In genomic region chr11:93952376-93952775, GRCm38 (mm10) we compare ENCODE assay signal across 19 mouse cellular contexts. TPM values are rescaled to one million over a fixed set of nuclear protein-coding genes. Genes with fewer than 3 reads are reported as not detected.
DNase-seq lines count a peak whose midpoint lies in the region; ATAC-seq and TF ChIP-seq lines count a peak whose summit lies in the region.
"Had no signal": no experiment of that assay in that cellular context is flagged by ENCODE, and none has a peak within 500 bp of the region (broad histone marks: within the 10 kb centered on the region; RNA-seq: fewer than 3 reads in every experiment).

No protein-coding gene starts in this region.

- peaks cover 57% of the 10 kb centered on the region for H3K4me1 ChIP-seq in forebrain, embryonic 10.5 days
- H3K4me1 ChIP-seq in forebrain, embryonic 15.5 days: peaks cover 29% of the 10 kb centered on the region
- peaks cover 22% of the 10 kb centered on the region; the same call in 1 of the 2 replicates for H3K4me1 ChIP-seq in kidney, adult 2 months (ENCODE audit: control insufficient read depth, insufficient read depth, low read length)
- peaks cover 12% of the 10 kb centered on the region; the same call in 1 of the 2 replicates for H3K4me1 ChIP-seq in lung, embryonic 14.5 days (ENCODE audit: insufficient read depth)

- H3K36me3 ChIP-seq in forebrain, embryonic 10.5 days (replicated peaks): peaks cover 73% of the 10 kb centered on the region
- peaks cover 31% of the 10 kb centered on the region for H3K36me3 ChIP-seq in forebrain, embryonic 15.5 days
- H3K36me3 ChIP-seq in kidney, adult 2 months (ENCODE audit: control insufficient read depth, insufficient read depth, low read length): no peaks in the 10 kb centered on the region; the same call in 1 of the 2 replicates
- H3K36me3 ChIP-seq in lung, embryonic 14.5 days (ENCODE audit: insufficient read depth): peaks cover 57% of the 10 kb centered on the region

- no peak for DNase-seq in forebrain, embryonic 10.5 days (ENCODE audit: extremely low spot score, low spot score)
- no peak for DNase-seq in kidney, adult 2 months
- DNase-seq in kidney, adult 9 months: no peak
- no peak for DNase-seq in lung, embryonic 14.5 days
- no peak for DNase-seq in lung, postnatal 4 days
- no peak for DNase-seq in left cerebral cortex, adult 11 months (ENCODE audit: low spot score)
- no peak for DNase-seq in embryo, embryonic 10.5 days (ENCODE audit: low spot score)
- DNase-seq: cerebellum, postnatal 25 days; gastrocnemius, postnatal 36 days; right cerebral cortex, adult 18-20 months; spleen, adult 18-20 months had no signal

- 74% methylated on average over 5 of the region's 5 CpGs for WGBS in forebrain, embryonic 10.5 days
- 73% methylated on average over 5 of the region's 5 CpGs for WGBS in forebrain, embryonic 15.5 days
- 36% methylated on average over 5 of the region's 5 CpGs for WGBS in kidney, adult 2 months
- WGBS in lung, embryonic 14.5 days: 44% methylated on average over 5 of the region's 5 CpGs

- H3K4me2 ChIP-seq in forebrain, embryonic 15.5 days (replicated peaks): no peak overlapping the region
- peak overlapping the region; percentile 19; the same call in 1 of the 2 replicates for H3K4me2 ChIP-seq in lung, embryonic 14.5 days
- H3K4me2 ChIP-seq: embryonic facial prominence, embryonic 15.5 days; heart, embryonic 13.5 days; limb, embryonic 15.5 days; midbrain, embryonic 12.5 days; stomach, embryonic 15.5 days had no signal

- H3K27ac ChIP-seq in forebrain, embryonic 10.5 days: no peak overlapping the region
- no peak overlapping the region for H3K27ac ChIP-seq in forebrain, embryonic 15.5 days (replicated peaks)
- H3K27ac ChIP-seq in kidney, adult 2 months (ENCODE audit: insufficient read depth, low read depth, low read length): peak overlapping the region; percentile 82
- no peak overlapping the region for H3K27ac ChIP-seq in lung, embryonic 14.5 days (ENCODE audit: low read depth)
- H3K27ac ChIP-seq: embryonic facial prominence, embryonic 15.5 days; heart, embryonic 13.5 days; limb, embryonic 15.5 days; midbrain, embryonic 12.5 days; stomach, embryonic 15.5 days had no signal

- no peak for ATAC-seq in forebrain, embryonic 15.5 days (replicated peaks)
- ATAC-seq in lung, embryonic 14.5 days (ENCODE audit: insufficient read depth): no peak
- ATAC-seq: forebrain, embryonic 16.5 days; inflammation-experienced regulatory T-cells, adult 6 months had no signal

- peak overlapping the region; percentile 20; the same call in 1 of the 2 replicates for H3K4me3 ChIP-seq in forebrain, embryonic 10.5 days
- H3K4me3 ChIP-seq in forebrain, embryonic 15.5 days: no peak overlapping the region
- H3K4me3 ChIP-seq in kidney, adult 2 months (ENCODE audit: insufficient read depth, low read depth, low read length): peak overlapping the region; percentile 17; the same call in 1 of the 2 replicates
- no peak overlapping the region for H3K4me3 ChIP-seq in lung, embryonic 14.5 days (ENCODE audit: low read depth, low read length)
- H3K4me3 ChIP-seq: embryonic facial prominence, embryonic 15.5 days; heart, embryonic 13.5 days; limb, embryonic 15.5 days; midbrain, embryonic 12.5 days; stomach, embryonic 15.5 days had no signal

- no peak for TF ChIP-seq POLR2A in kidney, adult 2 months (IDR thresholded peaks at IDR 0.05; ENCODE audit: low read depth, low read length)

- H3K9me3 ChIP-seq in forebrain, embryonic 10.5 days: no peaks in the 10 kb centered on the region
- H3K9me3 ChIP-seq in forebrain, embryonic 15.5 days: no peaks in the 10 kb centered on the region
- no peaks in the 10 kb centered on the region for H3K9me3 ChIP-seq in lung, embryonic 14.5 days (ENCODE audit: low read depth, low read length)
- H3K9me3 ChIP-seq: embryonic facial prominence, embryonic 15.5 days; heart, embryonic 13.5 days; limb, embryonic 15.5 days; midbrain, embryonic 12.5 days; stomach, embryonic 15.5 days had no signal

- no peaks in the 10 kb centered on the region for H3K27me3 ChIP-seq in forebrain, embryonic 10.5 days (ENCODE audit: poor library complexity, severe bottlenecking)
- no peaks in the 10 kb centered on the region for H3K27me3 ChIP-seq in forebrain, embryonic 15.5 days
- no peaks in the 10 kb centered on the region for H3K27me3 ChIP-seq in kidney, adult 2 months (replicated peaks; ENCODE audit: control insufficient read depth, insufficient read depth, low read length)
- no peaks in the 10 kb centered on the region for H3K27me3 ChIP-seq in lung, embryonic 14.5 days (ENCODE audit: insufficient read depth, low read length)
- H3K27me3 ChIP-seq: embryonic facial prominence, embryonic 15.5 days; heart, embryonic 13.5 days; limb, embryonic 15.5 days; midbrain, embryonic 12.5 days; stomach, embryonic 15.5 days had no signal

- TF ChIP-seq CTCF in kidney, adult 2 months (conservative IDR thresholded peaks at IDR 0.05; ENCODE audit: insufficient read depth, insufficient read length, low read depth, low read length): no peak
- TF ChIP-seq CTCF in lung, embryonic 14.5 days (IDR thresholded peaks at IDR 0.05; ENCODE audit: low read depth): no peak

- H3K9ac ChIP-seq in forebrain, embryonic 15.5 days (replicated peaks): no peak overlapping the region
- H3K9ac ChIP-seq in lung, embryonic 14.5 days: no peak overlapping the region
- H3K9ac ChIP-seq: embryonic facial prominence, embryonic 15.5 days; heart, embryonic 13.5 days; limb, embryonic 15.5 days; midbrain, embryonic 12.5 days; stomach, embryonic 15.5 days had no signal

RNA-seq across cellular contexts. Expression of gene Nme2, which starts 3.7 kb away (rescaled TPM):
- polyA plus RNA-seq in forebrain, embryonic 10.5 days (2016; fragmentation: Nextera tagmentation; extraction: Ambion mirVana): 144 and 159 TPM in 2 replicates
- 105 and 106 TPM in 2 replicates for polyA plus RNA-seq in forebrain, embryonic 15.5 days (2015; fragmentation: Nextera tagmentation; extraction: Ambion mirVana)
- 380 and 386 TPM in 2 replicates for polyA plus RNA-seq in kidney, adult 2 months (2012; rRNA removed)
- 272 and 286 TPM in 2 replicates for polyA plus RNA-seq in lung, embryonic 14.5 days (2014; fragmentation: Nextera tagmentation; extraction: Ambion mirVana)

RNA-seq across cellular contexts. Expression of gene Gm20390, which starts 15.7 kb away (rescaled TPM):
- 514 and 520 TPM in 2 replicates for polyA plus RNA-seq in forebrain, embryonic 10.5 days (2016; fragmentation: Nextera tagmentation; extraction: Ambion mirVana)
- polyA plus RNA-seq in forebrain, embryonic 15.5 days (2015; fragmentation: Nextera tagmentation; extraction: Ambion mirVana): 363 and 387 TPM in 2 replicates
- polyA plus RNA-seq in kidney, adult 2 months (2012; rRNA removed): 45.1 and 88.3 TPM in 2 replicates
- 397 and 438 TPM in 2 replicates for polyA plus RNA-seq in lung, embryonic 14.5 days (2014; fragmentation: Nextera tagmentation; extraction: Ambion mirVana)

RNA-seq across cellular contexts. Expression of gene Nme1, which starts 15.9 kb away (rescaled TPM):
- 357 and 379 TPM in 2 replicates for polyA plus RNA-seq in forebrain, embryonic 10.5 days (2016; fragmentation: Nextera tagmentation; extraction: Ambion mirVana)
- polyA plus RNA-seq in forebrain, embryonic 15.5 days (2015; fragmentation: Nextera tagmentation; extraction: Ambion mirVana): 312 and 316 TPM in 2 replicates
- 158 and 178 TPM in 2 replicates for polyA plus RNA-seq in kidney, adult 2 months (2012; rRNA removed)
- 168 and 197 TPM in 2 replicates for polyA plus RNA-seq in lung, embryonic 14.5 days (2014; fragmentation: Nextera tagmentation; extraction: Ambion mirVana)

RNA-seq across cellular contexts. Expression of gene Spag9, which starts 43.5 kb away (rescaled TPM):
- 51.3 and 51.5 TPM in 2 replicates for polyA plus RNA-seq in forebrain, embryonic 10.5 days (2016; fragmentation: Nextera tagmentation; extraction: Ambion mirVana)
- polyA plus RNA-seq in forebrain, embryonic 15.5 days (2015; fragmentation: Nextera tagmentation; extraction: Ambion mirVana): 90.9 and 96.7 TPM in 2 replicates
- polyA plus RNA-seq in kidney, adult 2 months (2012; rRNA removed): 19.1 and 24.6 TPM in 2 replicates
- polyA plus RNA-seq in lung, embryonic 14.5 days (2014; fragmentation: Nextera tagmentation; extraction: Ambion mirVana): 55.8 and 57.1 TPM in 2 replicates

Comparison
In these comparisons a context has a peak if more than half of its experiments do, and no peak if none do; other contexts are left out.
1. H3K4me3 ChIP-seq: peak in forebrain, embryonic 10.5 days (single experiment) and kidney, adult 2 months (single experiment); none in forebrain, embryonic 15.5 days (single experiment) and lung, embryonic 14.5 days (single experiment).